Mouse (Mus musculus) heart, embryonic 13.5 days (tissue): ENCODE results near the gene Ttc33. TPM values are rescaled to one million over a fixed set of nuclear protein-coding genes. Genes with fewer than 3 reads are reported as not detected.

Experiments used
- ATAC-seq: fragments of 200-750 bp; cut with Nextera tagmentation; 2 replicates; pipeline ENCODE4 v1.8.0; 2017; ENCODE audit warnings: moderate TSS enrichment; ENCODE audit not compliant: insufficient number of reproducible peaks, low FRiP score, low TSS enrichment; ENCODE audit errors: extremely low read depth
- H3K27ac ChIP-seq: fragments of 300-500 bp; sonication (generic); replicated peaks from 2 replicates; pipeline ENCODE4 v1.5.1; 2015; ENCODE audit warnings: moderate library complexity, mild to moderate bottlenecking, inconsistent platforms
- H3K27me3 ChIP-seq: fragments of 300-500 bp; sonication (generic); replicated peaks from 2 replicates; pipeline ENCODE4 v1.6.1; 2015; ENCODE audit warnings: mild to moderate bottlenecking, inconsistent platforms
- H3K36me3 ChIP-seq: fragments of 300-500 bp; sonication (generic); 2 replicates; pipeline ENCODE4 v1.6.1; 2015; ENCODE audit warnings: mild to moderate bottlenecking, inconsistent platforms
- H3K4me1 ChIP-seq: fragments of 300-500 bp; sonication (generic); 2 replicates; pipeline ENCODE4 v1.6.1; 2015; ENCODE audit warnings: inconsistent platforms
- H3K4me2 ChIP-seq: fragments of 300-500 bp; sonication (generic); 2 replicates; pipeline ENCODE4 v1.6.1; 2015; ENCODE audit warnings: inconsistent platforms, mild to moderate bottlenecking, moderate library complexity
- H3K4me3 ChIP-seq: fragments of 300-500 bp; sonication (generic); 2 replicates; pipeline ENCODE4 v1.5.1; 2015; ENCODE audit warnings: moderate library complexity, mild to moderate bottlenecking, inconsistent platforms
- H3K9ac ChIP-seq: fragments of 300-500 bp; sonication (generic); 2 replicates; pipeline ENCODE4 v1.6.1; 2015; ENCODE audit warnings: inconsistent platforms, mild to moderate bottlenecking, moderate library complexity
- H3K9me3 ChIP-seq: fragments of 300-500 bp; sonication (generic); 2 replicates; pipeline ENCODE4 v1.6.1; 2016; ENCODE audit warnings: inconsistent platforms
- WGBS: fragments of 180-500 bp; shearing (Covaris S2); methylation state at CpG from one replicate; pipeline ENCODE4 v1.1.7; 2015; ENCODE audit warnings: mixed read lengths; 5-methylcytosine and 5-hydroxymethylcytosine counted together
- polyA plus RNA-seq: library from polyadenylated mRNA; unstranded; fragments of >200 nt; fragmentation: Nextera tagmentation; extraction: Ambion mirVana; gene quantifications from 2 replicates; pipeline ENCODE4 v1.2.1, GENCODE M21; 2015

Ttc33 gene
- polyA plus RNA-seq, 1 experiment from 2014 or later, result 29.3 TPM

DNA sequence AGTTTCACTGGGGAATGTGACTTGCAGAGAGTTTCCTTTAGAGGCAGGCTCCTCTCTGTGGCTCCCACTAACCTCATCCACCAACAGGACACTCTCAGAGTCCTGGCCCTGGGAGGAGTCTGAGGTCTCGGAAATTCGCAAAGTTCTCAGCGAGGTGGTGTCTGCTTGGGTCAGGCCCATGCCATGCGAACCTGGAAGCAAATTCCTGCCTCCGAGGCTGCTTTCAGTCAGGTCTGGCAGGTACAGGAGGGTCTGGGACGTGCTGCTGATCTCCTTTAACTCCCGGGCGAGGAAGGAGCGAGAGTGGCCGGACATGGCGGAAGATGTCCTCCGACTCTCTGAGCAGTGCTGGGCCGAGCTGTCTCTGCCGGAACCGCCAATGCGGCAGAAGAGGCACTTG, 49.3 kb downstream of the Ttc33 start:
- Histone ChIP-seq H3K4me2 (no peak overlapping the region), H3K9me3 (no peaks in the 10 kb centered on the region), H3K36me3 (no peaks in the 10 kb centered on the region), H3K4me3 (no peak overlapping the region), H3K27ac (no peak overlapping the region), H3K4me1 (peaks cover 25% of the 10 kb centered on the region), H3K27me3 (no peaks in the 10 kb centered on the region), H3K9ac (no peak overlapping the region)
- no peak for ATAC-seq
- WGBS, result 77% methylated on average over 16 of the region's 16 CpGs

DNA sequence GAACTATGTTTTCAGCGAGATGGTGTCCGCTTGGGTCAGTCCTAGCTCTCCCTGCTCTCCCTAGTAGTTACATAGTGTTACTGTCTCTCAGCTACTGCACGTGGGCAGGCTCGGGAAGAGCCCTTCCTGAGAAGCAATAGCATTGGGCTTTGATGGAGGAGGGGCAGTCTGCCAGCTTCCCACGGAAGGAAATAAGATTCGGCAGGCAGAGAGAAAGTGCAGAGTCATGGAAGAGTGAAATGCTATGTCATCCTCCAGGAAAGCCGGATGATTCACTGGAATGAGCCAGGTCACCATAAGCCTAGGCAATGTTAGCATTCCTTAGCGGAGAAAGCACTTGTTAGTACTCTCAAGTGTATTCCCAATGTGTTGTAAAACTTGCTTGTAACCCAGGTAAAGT, 50.2 kb downstream of the Ttc33 start:
- Histone ChIP-seq H3K9me3 (no peaks in the 10 kb centered on the region), H3K27me3 (no peaks in the 10 kb centered on the region), H3K4me1 (peaks cover 27% of the 10 kb centered on the region), H3K36me3 (no peaks in the 10 kb centered on the region), H3K27ac (no peak overlapping the region), H3K4me3 (no peak overlapping the region), H3K9ac (no peak overlapping the region), H3K4me2 (peak overlapping the region; percentile 45)
- peak; percentile 40; the same call in 1 of the 2 replicates for ATAC-seq
- WGBS, result 35% methylated on average over 8 of the region's 8 CpGs

DNA sequence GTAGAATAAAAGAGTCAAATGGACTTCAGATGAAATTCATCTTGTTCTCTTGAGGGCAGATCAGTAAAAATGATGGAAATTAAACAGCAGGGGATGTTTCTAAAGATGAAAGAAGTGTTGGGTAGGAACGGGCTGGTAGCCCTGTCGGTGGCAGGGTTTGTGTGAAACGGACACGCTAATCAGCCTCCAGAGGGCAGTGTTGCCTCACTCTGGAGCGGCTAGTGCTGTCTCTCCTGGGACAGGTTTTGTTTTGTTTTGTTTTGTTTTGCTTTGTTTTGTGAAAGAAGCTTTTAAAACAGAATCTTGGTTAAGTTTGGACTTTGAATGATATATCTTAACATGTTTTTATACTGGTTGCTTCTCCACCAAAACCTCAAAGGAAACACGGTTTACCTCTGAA, 51.2 kb downstream of the Ttc33 start:
- H3K4me1 ChIP-seq, result peaks cover 27% of the 10 kb centered on the region
- no peak overlapping the region for H3K9ac ChIP-seq
- peak overlapping the region; percentile 21; the same call in 1 of the 2 replicates for H3K4me2 ChIP-seq
- no peaks in the 10 kb centered on the region for H3K9me3 ChIP-seq
- peaks cover 7% of the 10 kb centered on the region for H3K27me3 ChIP-seq
- no peak overlapping the region for H3K4me3 ChIP-seq
- H3K36me3 ChIP-seq, result no peaks in the 10 kb centered on the region
- H3K27ac ChIP-seq, result no peak overlapping the region
- ATAC-seq, result no peak
- WGBS, result 16% methylated on average over 6 of the region's 6 CpGs

DNA sequence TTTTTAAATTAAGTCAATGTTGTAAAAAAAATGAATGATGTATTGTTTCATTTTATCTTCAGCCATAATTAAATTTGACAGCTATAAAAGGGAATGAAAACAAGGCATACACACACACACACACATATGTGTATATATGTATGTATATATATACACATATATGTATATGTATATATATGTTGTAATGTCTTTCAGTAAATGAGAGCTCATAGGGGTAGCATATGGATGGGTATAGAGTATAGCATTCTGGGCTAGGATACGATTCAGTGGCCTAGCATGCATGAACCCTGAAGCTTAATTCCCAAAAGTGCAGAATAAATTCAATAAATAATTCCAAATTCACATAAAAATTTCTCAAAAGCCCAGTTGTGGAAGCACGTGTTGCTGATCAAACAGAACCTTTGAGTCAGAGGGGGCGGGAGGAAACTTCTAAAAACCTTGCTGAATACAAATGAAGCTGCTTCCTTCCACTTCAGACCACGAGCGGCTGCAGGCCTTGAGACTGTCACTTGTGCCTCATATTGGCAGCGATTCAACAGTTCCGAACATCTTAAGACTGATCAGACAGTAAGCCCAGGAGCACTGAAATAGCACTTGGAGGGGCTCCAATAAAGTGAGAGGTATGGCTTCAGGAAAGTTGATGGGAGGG, 51.8 kb downstream of the Ttc33 start:
- ATAC-seq, result no peak
- no peak overlapping the region for H3K9ac ChIP-seq
- peaks cover 11% of the 10 kb centered on the region for H3K27me3 ChIP-seq
- peaks cover 31% of the 10 kb centered on the region for H3K4me1 ChIP-seq
- WGBS, result 52% methylated on average over 7 of the region's 7 CpGs
- no peak overlapping the region for H3K4me2 ChIP-seq
- no peak overlapping the region for H3K27ac ChIP-seq
- H3K4me3 ChIP-seq, result no peak overlapping the region
- no peaks in the 10 kb centered on the region for H3K36me3 ChIP-seq
- H3K9me3 ChIP-seq, result no peaks in the 10 kb centered on the region

DNA sequence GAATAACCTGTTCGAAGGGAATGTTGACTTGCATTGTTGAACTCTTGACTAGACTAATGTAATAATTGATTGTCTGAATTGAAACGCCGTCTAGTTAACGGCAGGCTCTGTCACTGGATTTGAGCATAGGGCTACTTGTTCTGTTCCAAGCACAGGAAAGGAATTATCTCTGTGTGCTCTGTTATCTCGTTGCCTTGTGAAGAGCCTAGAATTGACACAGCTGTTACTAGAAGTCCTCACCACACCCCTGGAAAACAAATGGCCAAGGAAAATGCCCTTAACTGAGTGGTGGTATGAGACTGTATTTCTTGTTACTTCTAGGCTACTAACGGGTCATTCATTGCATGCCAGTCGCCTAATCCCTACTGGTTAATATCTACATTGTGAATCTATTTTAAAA, 52.7 kb downstream of the Ttc33 start:
- no peak for ATAC-seq
- 42% methylated on average over 7 of the region's 7 CpGs for WGBS
- H3K4me1 ChIP-seq, result peaks cover 41% of the 10 kb centered on the region
- no peak overlapping the region for H3K4me2 ChIP-seq
- no peak overlapping the region for H3K4me3 ChIP-seq
- H3K36me3 ChIP-seq, result no peaks in the 10 kb centered on the region
- H3K27ac ChIP-seq, result no peak overlapping the region
- H3K9me3 ChIP-seq, result no peaks in the 10 kb centered on the region
- peaks cover 21% of the 10 kb centered on the region for H3K27me3 ChIP-seq
- no peak overlapping the region for H3K9ac ChIP-seq

DNA sequence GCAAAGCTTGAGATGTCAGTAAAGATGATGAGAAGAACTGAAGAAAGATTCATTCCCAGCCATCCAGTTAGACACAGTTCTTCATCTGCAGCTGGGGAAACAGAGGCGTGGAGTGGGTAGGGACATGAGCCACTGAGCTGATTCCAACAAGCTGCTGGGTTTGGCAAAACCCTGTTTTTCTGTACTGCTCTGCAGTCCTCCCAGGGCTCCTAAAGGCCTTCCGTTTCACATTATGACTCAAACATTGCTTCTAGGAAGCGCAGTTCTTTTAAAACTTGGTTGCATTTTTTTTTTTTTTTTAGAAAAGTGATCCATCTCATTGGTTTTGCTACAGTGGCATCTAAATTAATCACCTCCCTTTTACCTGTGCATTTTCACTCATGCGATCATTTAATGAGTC, 53.2 kb downstream of the Ttc33 start:
- H3K27me3 ChIP-seq, result peaks cover 26% of the 10 kb centered on the region
- ATAC-seq, result no peak
- peaks cover 46% of the 10 kb centered on the region for H3K4me1 ChIP-seq
- no peak overlapping the region for H3K4me3 ChIP-seq
- no peak overlapping the region for H3K4me2 ChIP-seq
- no peaks in the 10 kb centered on the region for H3K9me3 ChIP-seq
- no peak overlapping the region for H3K9ac ChIP-seq
- no peak overlapping the region for H3K27ac ChIP-seq
- WGBS, result 83% methylated on average over 4 of the region's 4 CpGs
- H3K36me3 ChIP-seq, result no peaks in the 10 kb centered on the region

DNA sequence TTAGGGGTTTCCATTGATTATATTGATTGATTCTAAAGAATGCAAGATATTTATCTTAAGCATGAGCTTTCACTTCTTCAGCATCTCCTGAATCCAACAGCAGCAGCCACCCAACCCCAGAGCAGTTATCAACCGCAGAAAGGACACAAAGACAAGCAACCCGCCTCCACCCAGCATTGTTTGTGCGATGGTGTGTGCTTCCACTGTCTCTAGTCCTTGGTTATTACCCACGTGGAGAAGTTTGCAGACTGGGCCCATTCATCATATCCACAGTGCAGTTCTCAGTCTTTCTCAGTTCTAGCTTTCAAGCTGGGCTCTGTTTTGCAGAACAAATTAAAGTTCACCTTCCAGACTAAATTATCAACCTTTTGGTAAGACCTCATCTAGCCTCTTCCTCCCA, 54.0 kb downstream of the Ttc33 start:
- Histone ChIP-seq H3K4me2 (peak overlapping the region; percentile 100), H3K4me1 (peaks cover 49% of the 10 kb centered on the region), H3K9me3 (no peaks in the 10 kb centered on the region), H3K4me3 (no peak overlapping the region), H3K9ac (no peak overlapping the region; the same call in 1 of the 2 replicates), H3K27ac (peak overlapping the region; percentile 52), H3K36me3 (no peaks in the 10 kb centered on the region), H3K27me3 (peaks cover 32% of the 10 kb centered on the region)
- ATAC-seq, result no peak
- 70% methylated on average over 4 of the region's 4 CpGs for WGBS

DNA sequence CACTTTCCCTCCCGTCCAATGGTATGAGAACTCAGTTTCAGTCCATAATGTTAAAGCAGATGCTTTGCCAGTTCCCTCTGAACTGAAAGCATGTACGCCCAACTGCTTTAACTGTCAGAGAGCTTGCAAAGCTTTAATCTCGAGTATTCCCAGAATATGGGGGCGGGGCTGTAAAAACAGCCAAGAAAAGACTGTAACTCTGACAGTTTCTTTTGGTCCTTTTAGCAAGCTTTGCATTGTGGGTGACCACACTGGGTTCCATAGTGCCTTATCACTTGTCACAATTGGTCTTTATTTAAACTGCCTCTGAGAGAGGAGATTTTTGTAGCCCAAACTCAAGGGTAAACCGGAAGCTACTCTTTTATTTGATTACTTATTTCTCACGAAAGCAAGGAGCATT, 54.6 kb downstream of the Ttc33 start:
- WGBS, result 43% methylated on average over 6 of the region's 6 CpGs

DNA sequence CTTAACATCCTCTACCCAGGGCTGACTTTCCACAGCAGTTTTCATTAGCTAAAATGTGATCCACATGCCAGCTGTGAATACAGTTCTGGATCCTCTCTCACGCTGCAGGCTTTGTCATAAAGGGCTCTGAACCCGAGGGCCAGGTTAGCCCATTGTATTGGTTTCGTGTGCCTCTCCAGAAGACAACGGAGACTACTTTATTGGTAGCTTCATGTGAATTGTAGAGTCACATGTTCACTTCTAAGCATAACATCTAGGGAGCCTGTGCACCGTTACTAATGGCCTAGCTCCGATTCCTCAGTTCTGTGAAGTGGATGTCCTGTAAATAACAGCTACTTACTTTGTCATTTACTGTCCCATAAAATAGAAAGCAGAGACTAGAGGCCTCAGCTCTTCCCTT, 55.0 kb downstream of the Ttc33 start:
- Histone ChIP-seq H3K4me3 (peak overlapping the region; percentile 1; the same call in 1 of the 2 replicates), H3K27ac (peak overlapping the region; percentile 8; the same call in 1 of the 2 replicates), H3K9ac (no peak overlapping the region), H3K36me3 (no peaks in the 10 kb centered on the region), H3K27me3 (peaks cover 41% of the 10 kb centered on the region), H3K4me1 (peaks cover 51% of the 10 kb centered on the region), H3K9me3 (no peaks in the 10 kb centered on the region), H3K4me2 (peak overlapping the region; percentile 100)
- 74% methylated on average over 6 of the region's 6 CpGs for WGBS
- ATAC-seq, result no peak

More for the DNA sequence above, 54.6 kb downstream of the Ttc33 start:
- H3K9me3 ChIP-seq, result no peaks in the 10 kb centered on the region
- peak overlapping the region; percentile 100 for H3K4me2 ChIP-seq
- H3K27me3 ChIP-seq, result peaks cover 37% of the 10 kb centered on the region
- H3K4me3 ChIP-seq, result peak overlapping the region; percentile 1; the same call in 1 of the 2 replicates
- H3K36me3 ChIP-seq, result no peaks in the 10 kb centered on the region
- H3K9ac ChIP-seq, result no peak overlapping the region; the same call in 1 of the 2 replicates
- no peak for ATAC-seq
- peaks cover 55% of the 10 kb centered on the region for H3K4me1 ChIP-seq
- H3K27ac ChIP-seq, result peak overlapping the region; percentile 52; the same call in 1 of the 2 replicates

DNA sequence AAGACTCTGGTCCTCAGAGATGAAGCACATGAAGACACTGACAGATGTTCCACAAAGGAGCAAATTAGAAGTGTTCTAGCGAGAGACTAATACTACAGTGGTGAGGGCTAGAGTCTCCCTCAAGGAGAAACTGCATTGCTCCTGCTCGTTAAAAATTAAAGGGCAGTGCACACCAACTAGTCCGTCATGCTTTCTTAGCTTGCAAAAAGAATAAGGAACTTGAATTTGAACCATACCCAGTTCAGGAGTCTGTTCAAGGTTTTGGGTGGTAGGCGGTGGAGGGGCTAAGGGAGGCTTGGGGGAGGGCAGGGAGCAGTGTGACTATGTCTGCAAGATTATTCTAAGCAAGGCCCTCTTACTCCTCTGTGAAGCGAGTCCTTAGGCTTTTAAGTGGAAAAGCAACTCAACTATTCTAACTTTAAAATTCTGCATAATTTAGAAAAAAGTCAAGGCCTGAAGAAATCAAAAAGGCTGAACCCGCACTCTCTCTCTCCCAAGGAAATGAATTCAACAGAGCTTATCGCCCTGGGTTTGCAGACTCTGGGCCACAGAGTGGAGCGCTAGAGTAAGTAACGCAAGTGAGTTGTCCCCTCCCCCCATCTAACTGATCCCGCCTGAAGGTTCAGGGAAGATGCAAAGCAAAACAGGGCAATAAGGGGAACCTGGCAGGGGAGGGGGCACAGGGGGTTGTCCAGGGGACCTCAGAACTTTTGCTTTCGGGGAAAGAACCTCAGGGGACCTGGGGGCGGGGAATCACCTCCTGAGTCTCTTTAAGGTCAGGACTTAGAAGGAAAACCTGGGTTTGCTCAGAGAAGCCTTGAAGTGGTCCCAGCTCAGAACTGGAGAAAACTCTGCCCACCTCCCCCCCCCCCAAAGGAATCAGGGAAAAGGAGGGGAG, 56.2 kb downstream of the Ttc33 start:
- 23% methylated on average over 12 of the region's 12 CpGs for whole genome bisulfite sequencing
- Histone ChIP-seq H3K4me3 (peak overlapping the region; percentile 75), H3K27ac (0 out of 2 replicates have a peak overlapping the region, but pooled peaks have one; percentile 5), H3K27me3 (peaks cover 50% of the 10 kb centered on the region), H3K9me3 (no peaks in the 10 kb centered on the region), H3K36me3 (no peaks in the 10 kb centered on the region), H3K4me1 (peaks cover 46% of the 10 kb centered on the region), H3K9ac (peak overlapping the region; percentile 75), H3K4me2 (peak overlapping the region; percentile 100)
- ATAC-seq, result no peak

DNA sequence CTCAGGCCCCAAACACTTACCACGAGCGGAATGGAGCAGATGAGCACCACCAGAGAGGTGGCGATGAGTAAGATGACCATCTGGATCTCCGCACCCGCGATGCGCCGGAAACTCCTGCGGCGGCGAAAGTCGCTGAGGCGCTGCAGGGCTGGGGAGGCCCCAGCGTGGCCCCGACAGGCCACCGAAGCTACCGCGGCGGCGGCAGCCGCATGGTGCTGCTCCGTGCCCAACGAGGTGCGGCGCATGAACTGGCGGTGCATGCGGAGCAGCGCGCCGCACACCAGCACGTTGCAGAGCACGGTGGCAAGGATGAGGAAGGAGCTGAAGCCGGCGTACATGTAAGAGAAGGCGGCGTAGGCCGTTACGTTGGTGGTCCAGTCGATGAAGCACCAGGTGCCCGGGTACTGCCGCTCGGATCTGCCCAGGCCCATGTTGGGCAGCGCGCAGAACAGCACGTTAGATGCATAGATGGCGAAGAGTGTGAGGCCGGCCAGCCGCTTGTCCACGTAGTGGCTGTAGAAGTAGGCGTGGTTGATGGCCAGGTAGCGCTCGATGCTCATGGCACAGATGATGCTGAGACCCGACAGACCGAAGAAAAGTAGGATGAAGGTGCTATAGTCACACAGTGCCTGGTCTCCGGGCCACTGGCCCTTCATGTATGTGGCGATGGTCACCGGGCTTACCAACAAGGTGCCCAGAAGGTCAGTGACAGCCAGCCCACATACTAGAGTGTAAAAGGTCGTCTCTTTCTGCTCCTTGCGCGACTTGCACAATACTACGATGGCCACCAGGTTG, 57.1 kb downstream of the Ttc33 start:
- Histone ChIP-seq H3K4me3 (peak overlapping the region; percentile 75), H3K9me3 (no peaks in the 10 kb centered on the region), H3K9ac (peak overlapping the region; percentile 75), H3K4me2 (peak overlapping the region; percentile 100), H3K36me3 (no peaks in the 10 kb centered on the region), H3K4me1 (peaks cover 42% of the 10 kb centered on the region), H3K27me3 (peaks cover 50% of the 10 kb centered on the region), H3K27ac (0 out of 2 replicates have a peak overlapping the region, but pooled peaks have one; percentile 5)
- WGBS, result 3% methylated on average over 61 of the region's 61 CpGs
- no peak for ATAC-seq
